Mouse (Mus musculus): ENCODE measurements around the gene Palm3. TPM values are rescaled to one million over a fixed set of nuclear protein-coding genes. Genes with fewer than 3 reads are reported as not detected.
"Not testable (repeated sequence)": the region's sequence is repeated elsewhere in the genome, so short reads cannot be mapped to it uniquely, and the experiment has no call there.

Gene Palm3
- total RNA-seq (2014; fragmentation: Nextera tagmentation): not detected in 2 replicates
- total RNA-seq (2017): not detected in 2 replicates

DNA sequence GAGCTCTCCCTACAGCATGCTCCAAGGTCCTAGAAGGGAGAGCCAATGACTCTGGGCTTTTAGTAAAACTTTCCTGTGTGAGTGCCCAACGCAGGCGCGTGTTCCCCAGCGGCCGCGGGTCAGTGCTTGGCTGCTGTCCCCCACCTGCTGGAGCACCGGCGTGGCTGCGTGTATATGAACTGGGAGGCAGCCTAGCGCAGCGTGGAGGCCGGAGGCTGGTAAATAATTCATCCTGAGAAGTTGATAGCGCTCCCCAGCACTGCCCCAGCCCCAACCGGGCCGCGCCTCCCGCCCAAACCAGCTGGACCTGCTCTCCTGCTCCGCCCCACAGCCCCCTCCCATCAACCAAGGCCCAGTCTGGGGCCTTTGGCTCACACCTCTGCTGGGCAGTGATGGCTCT, at the start of gene Palm3:
Gene Palm3 (plus strand): TSS at position 376 of the 400 bp plus-strand sequence.
- no peak for ATAC-seq (replicated peaks; ENCODE audit: poor library complexity, severe bottlenecking)

GRCm38 (mm10) chr8:83971661-83972060, 49.6 kb upstream of the Palm3 start:
- no peak for ATAC-seq (replicated peaks; ENCODE audit: poor library complexity, severe bottlenecking)

DNA sequence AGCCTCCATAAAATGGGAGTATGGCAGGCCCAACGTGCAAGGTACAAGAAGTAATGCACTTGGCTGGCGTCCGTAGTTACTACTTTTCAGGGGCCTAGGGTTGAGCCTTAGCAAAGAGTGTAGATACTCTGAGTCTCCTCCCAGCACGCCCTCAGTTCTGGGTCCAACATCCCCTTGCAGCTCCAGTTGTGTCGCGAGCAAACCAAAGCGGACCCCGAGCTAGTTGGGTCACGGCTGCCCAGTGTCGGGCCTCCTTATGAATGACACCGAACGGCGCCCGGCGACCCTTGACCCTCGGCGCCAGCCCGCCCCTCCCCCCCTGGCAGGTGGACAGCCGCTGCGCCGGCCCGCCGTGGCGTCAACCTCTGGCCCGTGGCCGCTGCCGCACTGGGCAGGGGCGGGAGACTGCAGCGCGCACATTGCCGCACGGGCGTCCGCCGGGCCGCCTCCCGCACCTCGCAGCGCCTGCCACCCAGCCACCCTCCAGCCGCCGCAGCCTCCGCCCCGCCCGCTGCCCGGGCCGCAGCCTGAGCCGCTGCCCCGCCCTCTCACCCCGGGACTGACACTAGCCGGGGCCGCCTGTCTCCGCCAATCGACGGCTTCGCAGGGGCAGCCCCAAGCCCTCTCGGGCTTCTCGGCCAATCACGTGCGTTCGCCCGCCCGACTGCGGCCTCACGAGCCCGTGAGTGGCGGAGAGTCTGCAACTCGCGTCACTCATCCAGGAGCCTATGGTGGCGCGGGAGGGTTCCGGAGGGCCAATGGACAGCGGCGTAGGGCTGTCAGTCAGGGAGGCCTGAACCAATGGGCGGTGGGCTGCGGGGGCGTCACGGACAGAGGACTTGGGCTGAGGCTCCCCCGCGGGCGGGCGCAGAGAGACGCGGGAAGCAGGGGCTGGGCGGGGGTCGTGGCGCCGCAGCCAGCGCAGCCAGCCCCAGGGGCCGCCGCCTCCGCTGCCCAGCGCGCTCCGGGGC, 48.8 kb upstream of the Palm3 start, which contains the start of gene Prkaca:
Gene Prkaca (plus strand): TSS at position 844 of the 971 bp plus-strand sequence.
- ATAC-seq (replicated peaks; ENCODE audit: poor library complexity, severe bottlenecking): peak; percentile 97

- ATAC-seq (replicated peaks; ENCODE audit: poor library complexity, severe bottlenecking): peak; percentile 6; the same call in 1 of the 2 replicates
Measured at GRCm38 (mm10) chr8:83973161-83974031, 47.9 kb upstream of the Palm3 start.

GRCm38 (mm10) chr8:83974521-83974920, 46.8 kb upstream of the Palm3 start:
- ATAC-seq (replicated peaks; ENCODE audit: poor library complexity, severe bottlenecking): no peak

GRCm38 (mm10) chr8:83976101-83976630, 45.1 kb upstream of the Palm3 start:
- no peak for ATAC-seq (replicated peaks; ENCODE audit: poor library complexity, severe bottlenecking)

- ATAC-seq (replicated peaks; ENCODE audit: poor library complexity, severe bottlenecking): no peak
Measured at GRCm38 (mm10) chr8:83976779-83977350, 44.4 kb upstream of the Palm3 start.

DNA sequence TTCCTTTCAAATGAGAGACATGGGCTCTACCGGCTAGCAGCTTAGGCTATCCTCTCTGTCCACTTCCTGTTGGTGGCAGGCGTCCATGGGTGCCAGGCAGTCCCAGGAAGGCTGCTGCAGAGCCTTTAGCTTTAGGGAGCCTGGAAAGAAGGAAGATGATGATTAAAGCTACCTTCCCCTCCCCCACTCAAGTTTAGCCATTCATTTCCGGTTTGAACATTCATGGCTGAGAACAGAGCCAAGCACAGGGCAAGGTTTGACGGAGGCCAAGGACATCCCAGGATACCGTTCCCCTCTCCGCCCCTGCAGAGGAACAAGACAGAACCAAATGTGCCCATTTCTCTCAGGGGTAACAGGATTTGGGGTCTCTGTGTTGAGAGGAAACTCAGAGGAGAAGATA, 43.6 kb upstream of the Palm3 start:
- ATAC-seq (replicated peaks; ENCODE audit: poor library complexity, severe bottlenecking): no peak

- no peak for ATAC-seq (replicated peaks; ENCODE audit: poor library complexity, severe bottlenecking)
Measured at GRCm38 (mm10) chr8:83978200-83978599, 43.1 kb upstream of the Palm3 start.

GRCm38 (mm10) chr8:83980250-83980649, 41.0 kb upstream of the Palm3 start:
- no peak for ATAC-seq (replicated peaks; ENCODE audit: poor library complexity, severe bottlenecking)

DNA sequence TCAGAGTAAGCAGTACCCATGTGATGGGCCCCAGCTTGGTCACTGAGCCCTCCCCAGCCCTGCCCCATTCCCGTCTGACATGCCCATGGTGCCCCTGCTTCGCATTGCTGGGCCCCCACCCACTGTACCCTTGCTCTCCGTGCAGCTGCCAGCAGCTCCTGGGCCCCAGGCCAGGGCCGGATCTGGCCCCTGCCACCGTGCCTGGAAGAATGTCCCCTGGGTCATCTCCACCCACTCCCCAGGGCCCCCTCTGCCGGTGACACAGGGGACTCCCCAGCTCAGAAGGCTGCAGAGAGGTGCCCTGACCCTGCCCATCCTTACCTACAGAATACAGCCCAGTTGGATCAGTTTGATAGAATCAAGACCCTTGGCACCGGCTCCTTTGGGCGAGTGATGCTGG, 40.4 kb upstream of the Palm3 start:
- no peak for ATAC-seq (replicated peaks; ENCODE audit: poor library complexity, severe bottlenecking)

DNA sequence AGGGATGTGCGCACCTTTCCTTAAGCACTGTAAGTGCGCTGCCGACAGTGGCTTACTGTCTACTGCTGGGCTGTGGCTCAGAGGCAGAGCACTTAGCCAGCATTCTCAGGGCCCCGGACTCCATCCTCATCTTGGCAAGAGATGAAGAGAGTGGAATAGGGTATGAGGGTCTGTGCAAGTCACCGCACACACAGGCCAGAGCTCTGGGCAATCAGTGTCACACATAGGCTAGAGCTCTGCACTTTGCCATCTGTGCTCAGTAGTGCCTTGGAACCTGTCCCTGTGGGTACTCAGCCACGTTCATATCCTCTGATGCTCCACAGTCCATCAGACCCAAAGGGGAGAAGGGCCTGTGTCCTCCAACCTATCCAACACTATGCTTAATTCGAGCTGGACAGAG, 39.7 kb upstream of the Palm3 start:
- ATAC-seq (replicated peaks; ENCODE audit: poor library complexity, severe bottlenecking): no peak

GRCm38 (mm10) chr8:83982449-83982848, 38.8 kb upstream of the Palm3 start:
- no peak for ATAC-seq (replicated peaks; ENCODE audit: poor library complexity, severe bottlenecking)

GRCm38 (mm10) chr8:83983222-83983621, 38.0 kb upstream of the Palm3 start:
- not testable (repeated sequence) for ATAC-seq (replicated peaks; ENCODE audit: poor library complexity, severe bottlenecking)

DNA sequence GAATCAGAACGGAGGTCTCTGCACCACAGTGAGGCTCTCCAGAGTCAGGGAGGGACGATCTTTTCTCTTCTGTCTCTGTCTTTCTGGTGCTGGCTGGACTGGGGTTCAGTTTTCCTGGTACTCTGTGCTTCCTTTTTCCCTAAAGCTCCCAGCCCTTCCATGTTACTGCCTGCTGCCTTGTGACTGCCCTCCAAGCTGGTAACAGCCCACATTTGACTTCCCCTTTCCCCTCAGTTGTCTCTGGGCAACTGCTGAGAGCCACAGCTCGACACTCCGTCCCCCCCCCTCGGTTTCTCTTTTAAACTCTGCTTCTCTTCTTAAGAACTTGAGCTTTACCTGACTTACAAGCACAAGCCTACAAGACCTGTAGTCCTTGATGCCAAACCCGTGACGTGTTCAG, 32.0 kb upstream of the Palm3 start:
- ATAC-seq (replicated peaks; ENCODE audit: poor library complexity, severe bottlenecking): peak; percentile 96

- ATAC-seq (replicated peaks; ENCODE audit: poor library complexity, severe bottlenecking): no peak
Measured at GRCm38 (mm10) chr8:83990170-83990569, 31.1 kb upstream of the Palm3 start.

DNA sequence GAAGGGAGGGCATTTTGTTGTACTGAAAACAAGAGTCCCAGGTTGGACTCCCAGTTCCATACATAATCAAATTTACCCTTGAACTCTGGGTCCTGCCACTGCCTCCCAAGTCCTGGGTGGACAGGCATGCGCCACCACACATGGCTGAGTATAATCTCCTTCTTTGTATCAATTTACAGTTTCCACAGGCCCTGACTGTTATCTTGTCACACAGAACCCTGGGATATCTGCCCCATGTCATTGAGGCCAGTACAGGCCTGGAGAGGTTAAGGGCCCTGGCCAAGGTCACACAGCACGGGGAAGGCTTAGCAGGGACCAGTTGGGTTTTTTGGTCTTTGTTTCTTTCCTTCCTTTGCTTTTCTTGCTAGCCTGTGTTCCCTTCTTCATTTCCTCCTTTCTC, 28.8 kb upstream of the Palm3 start:
- ATAC-seq (replicated peaks; ENCODE audit: poor library complexity, severe bottlenecking): no peak

DNA sequence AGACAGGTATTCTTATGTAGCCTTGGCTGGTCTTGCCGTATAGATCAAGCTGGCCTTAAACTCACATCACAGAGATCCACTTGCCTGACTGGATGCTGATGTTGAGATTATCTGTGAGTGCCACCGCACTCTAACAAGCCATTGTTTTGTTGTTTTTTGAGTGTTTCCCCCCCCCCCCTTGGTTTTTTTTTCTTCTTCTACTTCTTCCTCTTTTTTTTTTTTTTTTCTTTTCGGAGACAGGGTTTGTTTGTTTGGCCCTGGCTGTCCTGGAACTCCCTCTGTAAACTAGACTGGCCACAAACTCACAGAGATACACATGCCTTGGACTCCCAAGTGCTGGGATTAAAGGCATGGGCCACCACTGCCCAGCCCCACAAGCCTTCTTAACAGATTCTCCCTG, 27.2 kb upstream of the Palm3 start:
- no peak for ATAC-seq (replicated peaks; ENCODE audit: poor library complexity, severe bottlenecking)

GRCm38 (mm10) chr8:83995973-83996372, 25.3 kb upstream of the Palm3 start:
- ATAC-seq (replicated peaks; ENCODE audit: poor library complexity, severe bottlenecking): no peak

Data from granulocyte monocyte progenitor cell, adult 5-6 weeks (primary cell).